Mouse (Mus musculus) forebrain, postnatal 0 days (tissue): Measurements from ENCODE around the gene Osr1. TPM values are rescaled to one million over a fixed set of nuclear protein-coding genes. Genes with fewer than 3 reads are reported as not detected.

Experiments used
- ATAC-seq: fragments of 200-750 bp; cut with Nextera tagmentation; 2 replicates; pipeline ENCODE4 v1.8.0; 2017; ENCODE audit warnings: mild to moderate bottlenecking, moderate library complexity
- DNase-seq: peaks from one replicate; pipeline ENCODE4 v3.0.0-alpha.2; 2015
- H3K27ac ChIP-seq: fragments of 300-500 bp; sonication (generic); 2 replicates; pipeline ENCODE4 v1.5.1; 2014; ENCODE audit warnings: low read depth, mild to moderate bottlenecking, antibody characterized with exemption, low read length, moderate library complexity, mixed read lengths
- H3K27me3 ChIP-seq: fragments of 300-500 bp; sonication (generic); 2 replicates; pipeline ENCODE4 v1.6.1; 2014; ENCODE audit warnings: mild to moderate bottlenecking, low read length, mixed read lengths; ENCODE audit not compliant: insufficient read depth
- H3K36me3 ChIP-seq: fragments of 300-500 bp; sonication (generic); 2 replicates; pipeline ENCODE4 v1.6.1; 2014; ENCODE audit warnings: mild to moderate bottlenecking, moderate library complexity; ENCODE audit not compliant: insufficient read depth
- H3K4me1 ChIP-seq: fragments of 300-500 bp; sonication (generic); 2 replicates; pipeline ENCODE4 v1.6.1; 2014; ENCODE audit warnings: antibody characterized with exemption; ENCODE audit not compliant: insufficient read depth
- H3K4me2 ChIP-seq: fragments of 300-500 bp; sonication (generic); 2 replicates; pipeline ENCODE4 v1.6.1; 2014; ENCODE audit warnings: low read depth, mild to moderate bottlenecking, moderate library complexity
- H3K4me3 ChIP-seq: fragments of 300-500 bp; sonication (generic); 2 replicates; pipeline ENCODE4 v1.5.1; 2014; ENCODE audit warnings: low read depth, low read length, mixed read lengths
- H3K9ac ChIP-seq: fragments of 300-500 bp; sonication (generic); 2 replicates; pipeline ENCODE4 v1.6.1; 2014; ENCODE audit warnings: mild to moderate bottlenecking
- H3K9me3 ChIP-seq: fragments of 300-500 bp; sonication (generic); 2 replicates; pipeline ENCODE4 v1.6.1; 2016; ENCODE audit warnings: low read length
- CTCF ChIP-seq: sonication (generic); IDR thresholded peaks from 2 replicates; pipeline ENCODE4 v1.5.1; 2016; ENCODE audit warnings: antibody characterized with exemption, control low read depth, low read depth
- WGBS: fragments of 180-500 bp; shearing (Covaris S2); extraction: QIAGEN DNeasy Blood & Tissue Kit; methylation state at CpG from one replicate; pipeline ENCODE4 v1.1.7; 2014; 5-methylcytosine and 5-hydroxymethylcytosine counted together
- polyA plus RNA-seq: library from polyadenylated mRNA; unstranded; fragments of >200 nt; fragmentation: Nextera tagmentation; extraction: Ambion mirVana; gene quantifications from 2 replicates; pipeline ENCODE4 v1.2.1, GENCODE M21; 2015
- total RNA-seq: library from RNA; depleted of rRNA; stranded (reverse); fragments of >200 nt; gene quantifications from 2 replicates; pipeline ENCODE4 v1.2.3, GENCODE M21; 2014

Gene Osr1
- total and polyA plus RNA-seq, 2 experiments from 2014 or later = 7.4 to 8.4 TPM

- no peaks in the 10 kb centered on the region for H3K36me3 ChIP-seq
- H3K4me2 ChIP-seq = peak overlapping the region; percentile 41
- H3K4me3 ChIP-seq = peak overlapping the region; percentile 18
- H3K27ac ChIP-seq = no peak overlapping the region
- DNase-seq (no peak), ATAC-seq (0 out of 2 replicates have a peak, but pooled peaks have one; percentile 29)
- peaks cover 92% of the 10 kb centered on the region for H3K27me3 ChIP-seq
- no peak for TF ChIP-seq CTCF
- no peaks in the 10 kb centered on the region; the same call in 1 of the 2 replicates for H3K4me1 ChIP-seq
- 2% methylated on average over 38 of the region's 38 CpGs for WGBS
- no peaks in the 10 kb centered on the region for H3K9me3 ChIP-seq
- H3K9ac ChIP-seq = no peak overlapping the region
Observed at GRCm38 (mm10) chr12:9574244-9574871, 4.4 kb downstream of the Osr1 start.

DNA sequence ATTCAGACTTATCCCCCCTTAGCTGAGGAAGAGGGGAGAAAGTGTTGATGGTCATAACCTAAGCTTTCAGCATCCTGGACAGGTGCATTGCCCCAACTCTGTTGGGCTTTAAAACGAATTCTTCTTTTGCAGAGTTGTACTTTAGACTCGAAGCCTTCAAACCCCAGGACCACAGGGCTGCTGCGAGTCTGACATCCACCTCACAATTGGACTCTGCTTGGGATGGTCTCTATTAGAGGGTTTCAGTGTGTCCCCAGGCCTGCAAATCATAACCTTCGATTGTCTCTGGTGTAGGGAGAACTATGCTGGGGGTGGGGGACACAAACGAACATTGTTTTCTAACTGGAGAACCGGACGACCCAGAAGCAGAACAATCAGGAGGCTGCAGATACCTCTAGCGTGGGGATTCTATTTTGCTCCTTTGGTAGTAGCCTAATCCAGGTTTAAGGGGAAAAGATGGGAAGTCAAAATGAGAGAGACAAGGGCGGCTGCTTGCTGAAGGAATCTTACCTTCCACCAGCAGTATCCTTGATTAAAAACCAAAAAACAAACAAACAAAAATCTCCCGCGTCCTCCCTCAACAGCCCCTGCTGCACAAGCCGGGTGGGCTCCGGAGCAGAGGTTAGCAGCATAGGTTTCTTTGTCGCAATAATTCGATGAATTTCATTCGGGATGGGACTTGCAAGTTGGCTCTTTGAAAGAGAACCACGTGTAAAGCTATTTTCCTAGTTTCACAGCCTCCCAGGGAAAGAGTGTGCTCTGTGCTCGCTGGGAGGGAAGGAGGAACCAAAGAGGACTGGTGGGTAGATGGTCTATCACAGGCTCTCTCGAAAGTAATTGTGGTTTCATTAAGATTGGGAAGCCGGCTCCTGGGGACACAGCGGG, 5.5 kb downstream of the Osr1 start:
- Histone ChIP-seq H3K27me3 (peaks cover 91% of the 10 kb centered on the region), H3K27ac (no peak overlapping the region), H3K9ac (no peak overlapping the region), H3K4me3 (peak overlapping the region; percentile 7; the same call in 1 of the 2 replicates), H3K4me2 (no peak overlapping the region), H3K36me3 (no peaks in the 10 kb centered on the region), H3K9me3 (no peaks in the 10 kb centered on the region), H3K4me1 (no peaks in the 10 kb centered on the region; the same call in 1 of the 2 replicates)
- DNase-seq (peak; percentile 71), ATAC-seq (no peak)
- no peak for TF ChIP-seq CTCF
- WGBS = 2% methylated on average over 21 of the region's 21 CpGs

GRCm38 (mm10) chr12:9576043-9576538, 6.2 kb downstream of the Osr1 start:
- H3K27ac ChIP-seq = no peak overlapping the region
- peak overlapping the region; percentile 7; the same call in 1 of the 2 replicates for H3K4me3 ChIP-seq
- DNase-seq (peak; percentile 74), ATAC-seq (no peak)
- H3K36me3 ChIP-seq = no peaks in the 10 kb centered on the region
- H3K27me3 ChIP-seq = peaks cover 84% of the 10 kb centered on the region
- H3K4me1 ChIP-seq = no peaks in the 10 kb centered on the region; the same call in 1 of the 2 replicates
- TF ChIP-seq CTCF = no peak
- no peak overlapping the region for H3K9ac ChIP-seq
- WGBS = 3% methylated on average over 18 of the region's 18 CpGs
- H3K4me2 ChIP-seq = no peak overlapping the region
- no peaks in the 10 kb centered on the region for H3K9me3 ChIP-seq

- no peak for ATAC-seq
- Histone ChIP-seq H3K9me3 (no peaks in the 10 kb centered on the region), H3K36me3 (no peaks in the 10 kb centered on the region), H3K4me3 (no peak overlapping the region), H3K9ac (no peak overlapping the region), H3K4me2 (no peak overlapping the region), H3K4me1 (no peaks in the 10 kb centered on the region; the same call in 1 of the 2 replicates), H3K27me3 (peaks cover 82% of the 10 kb centered on the region), H3K27ac (no peak overlapping the region)
- DNase-seq = no peak
- 12% methylated on average over 2 of the region's 2 CpGs for WGBS
- no peak for TF ChIP-seq CTCF
Observed at GRCm38 (mm10) chr12:9577610-9578009, 7.7 kb downstream of the Osr1 start.

GRCm38 (mm10) chr12:9578591-9578990, 8.7 kb downstream of the Osr1 start:
- H3K4me1 ChIP-seq = no peaks in the 10 kb centered on the region; the same call in 1 of the 2 replicates
- no peak for TF ChIP-seq CTCF
- no peaks in the 10 kb centered on the region for H3K36me3 ChIP-seq
- DNase-seq (no peak), ATAC-seq (no peak)
- no peak overlapping the region for H3K27ac ChIP-seq
- H3K27me3 ChIP-seq = peaks cover 82% of the 10 kb centered on the region
- no peak overlapping the region for H3K4me3 ChIP-seq
- no peak overlapping the region for H3K4me2 ChIP-seq
- WGBS = 8% methylated on average over 4 of the region's 4 CpGs
- H3K9ac ChIP-seq = no peak overlapping the region
- H3K9me3 ChIP-seq = no peaks in the 10 kb centered on the region

DNA sequence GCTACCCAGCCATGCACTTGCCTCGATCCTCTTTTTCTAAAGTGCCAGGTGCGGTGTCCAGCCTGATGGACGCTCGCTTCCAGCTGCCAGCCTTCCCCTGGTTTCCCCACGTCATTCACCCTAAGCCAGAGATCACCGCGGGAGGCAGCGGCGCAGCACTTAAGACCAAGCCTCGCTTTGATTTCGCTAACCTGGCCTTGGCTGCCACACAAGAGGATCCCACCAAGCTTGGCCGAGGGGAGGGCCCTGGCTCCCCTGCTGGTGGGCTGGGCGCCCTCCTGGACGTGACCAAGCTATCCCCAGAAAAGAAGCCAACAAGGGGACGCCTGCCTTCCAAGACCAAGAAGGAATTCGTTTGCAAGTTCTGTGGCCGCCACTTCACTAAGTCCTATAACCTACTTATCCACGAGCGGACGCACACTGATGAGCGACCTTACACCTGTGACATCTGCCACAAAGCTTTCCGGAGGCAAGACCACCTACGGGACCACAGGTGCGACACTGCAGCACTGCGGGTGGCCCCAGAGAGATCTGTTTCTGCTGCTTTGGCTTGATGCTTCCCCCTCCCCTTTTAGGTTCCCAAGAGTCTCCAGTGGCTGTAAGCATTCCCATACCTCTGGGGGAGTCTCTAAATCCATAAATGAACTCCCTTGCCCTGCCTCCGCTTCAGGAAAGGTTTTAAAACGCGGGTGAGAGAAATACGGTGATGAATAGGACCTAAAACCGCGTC, 9.6 kb downstream of the Osr1 start:
- no peak for TF ChIP-seq CTCF
- H3K27me3 ChIP-seq = peaks cover 79% of the 10 kb centered on the region
- H3K4me1 ChIP-seq = no peaks in the 10 kb centered on the region; the same call in 1 of the 2 replicates
- DNase-seq = peak; percentile 37
- H3K36me3 ChIP-seq = no peaks in the 10 kb centered on the region
- H3K9me3 ChIP-seq = no peaks in the 10 kb centered on the region
- H3K4me3 ChIP-seq = no peak overlapping the region
- no peak overlapping the region for H3K27ac ChIP-seq
- no peak overlapping the region for H3K4me2 ChIP-seq
- ATAC-seq = no peak
- H3K9ac ChIP-seq = no peak overlapping the region
- WGBS = under 1% methylated on average over 31 of the region's 31 CpGs
